Mouse (Mus musculus): ENCODE results near the gene Pcsk5. TPM values are rescaled to one million over a fixed set of nuclear protein-coding genes. Genes with fewer than 3 reads are reported as not detected.

Gene Pcsk5
- polyA plus RNA-seq, 1 experiment from 2014 or later = 7.9 TPM

GRCm38 (mm10) chr19:17555159-17555558 lies 282.3 kb downstream of the Pcsk5 start:
- DNase-seq (no peak), ATAC-seq (ENCODE audit: low FRiP score, low TSS enrichment) (no peak)
- H3K27me3 ChIP-seq (ENCODE audit: control insufficient read depth, insufficient read depth, low read length) = no peaks in the 10 kb centered on the region
- H3K27ac ChIP-seq (replicated peaks; ENCODE audit: low read depth, low read length) = no peak overlapping the region
- H3K4me2 ChIP-seq (ENCODE audit: low read length) = no peak overlapping the region
- no peaks in the 10 kb centered on the region for H3K9me3 ChIP-seq (ENCODE audit: control insufficient read depth, low read length)
- H3K4me1 ChIP-seq (ENCODE audit: control insufficient read depth, insufficient read depth, low read length) = no peaks in the 10 kb centered on the region
- H3K36me3 ChIP-seq (ENCODE audit: control insufficient read depth, insufficient read depth, low read length) = no peaks in the 10 kb centered on the region
- no peak overlapping the region for H3K9ac ChIP-seq (replicated peaks; ENCODE audit: low read length)
- no peak overlapping the region for H3K4me3 ChIP-seq (replicated peaks; ENCODE audit: low read depth, low read length)
- 96% methylated on average over 7 of the region's 7 CpGs for WGBS

GRCm38 (mm10) chr19:17554571-17554970 lies 282.9 kb downstream of the Pcsk5 start:
- ATAC-seq (ENCODE audit: low FRiP score, low TSS enrichment) (no peak), DNase-seq (no peak)
- no peak overlapping the region for H3K27ac ChIP-seq (replicated peaks; ENCODE audit: low read depth, low read length)
- no peak overlapping the region for H3K9ac ChIP-seq (replicated peaks; ENCODE audit: low read length)
- no peak overlapping the region for H3K4me3 ChIP-seq (replicated peaks; ENCODE audit: low read depth, low read length)
- WGBS = 96% methylated on average over 2 of the region's 2 CpGs
- no peaks in the 10 kb centered on the region for H3K4me1 ChIP-seq (ENCODE audit: control insufficient read depth, insufficient read depth, low read length)
- H3K36me3 ChIP-seq (ENCODE audit: control insufficient read depth, insufficient read depth, low read length) = no peaks in the 10 kb centered on the region
- no peak overlapping the region for H3K4me2 ChIP-seq (ENCODE audit: low read length)
- H3K9me3 ChIP-seq (ENCODE audit: control insufficient read depth, low read length) = no peaks in the 10 kb centered on the region
- no peaks in the 10 kb centered on the region for H3K27me3 ChIP-seq (ENCODE audit: control insufficient read depth, insufficient read depth, low read length)

DNA sequence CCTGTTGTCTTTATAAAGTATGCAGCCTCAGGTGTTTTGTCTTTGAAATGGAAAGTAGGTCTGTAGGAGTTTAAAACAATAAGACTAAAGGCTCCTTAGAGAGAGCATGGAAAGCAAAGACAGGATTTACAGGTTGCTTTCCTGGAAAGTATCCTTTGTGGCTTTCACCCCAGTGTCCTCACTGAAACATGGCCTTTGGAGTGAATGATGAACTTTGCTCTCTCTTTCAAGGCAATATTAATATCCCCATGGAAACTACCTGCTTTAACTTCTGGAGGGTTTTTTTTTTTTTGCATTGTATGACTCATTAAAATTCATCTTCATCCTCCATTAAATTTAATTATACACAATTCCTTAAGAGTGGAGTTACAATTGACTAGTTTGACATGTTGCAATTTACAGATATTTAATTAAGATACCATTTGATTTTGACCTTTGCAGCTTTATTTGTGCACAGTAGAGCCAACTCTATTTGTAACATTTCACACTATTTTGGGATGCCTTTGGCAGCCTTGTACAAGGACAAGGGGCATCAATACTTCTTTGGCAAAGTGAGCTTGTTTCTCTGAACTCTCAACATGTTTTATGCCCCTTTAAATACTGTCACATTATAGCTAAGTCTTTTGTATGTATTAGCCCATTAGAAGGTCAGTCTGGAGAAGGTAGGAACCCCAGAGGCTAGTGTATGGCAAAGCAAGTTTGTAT lies 283.9 kb downstream of the Pcsk5 start:
- Histone ChIP-seq H3K36me3 (ENCODE audit: control insufficient read depth, insufficient read depth, low read length) (no peaks in the 10 kb centered on the region), H3K4me3 (replicated peaks; ENCODE audit: low read depth, low read length) (no peak overlapping the region), H3K9ac (replicated peaks; ENCODE audit: low read length) (no peak overlapping the region), H3K4me2 (ENCODE audit: low read length) (no peak overlapping the region), H3K27me3 (ENCODE audit: control insufficient read depth, insufficient read depth, low read length) (no peaks in the 10 kb centered on the region), H3K27ac (replicated peaks; ENCODE audit: low read depth, low read length) (no peak overlapping the region), H3K9me3 (ENCODE audit: control insufficient read depth, low read length) (no peaks in the 10 kb centered on the region), H3K4me1 (ENCODE audit: control insufficient read depth, insufficient read depth, low read length) (no peaks in the 10 kb centered on the region)
- no peak for ATAC-seq (ENCODE audit: low FRiP score, low TSS enrichment)
- no peak for DNase-seq

DNA sequence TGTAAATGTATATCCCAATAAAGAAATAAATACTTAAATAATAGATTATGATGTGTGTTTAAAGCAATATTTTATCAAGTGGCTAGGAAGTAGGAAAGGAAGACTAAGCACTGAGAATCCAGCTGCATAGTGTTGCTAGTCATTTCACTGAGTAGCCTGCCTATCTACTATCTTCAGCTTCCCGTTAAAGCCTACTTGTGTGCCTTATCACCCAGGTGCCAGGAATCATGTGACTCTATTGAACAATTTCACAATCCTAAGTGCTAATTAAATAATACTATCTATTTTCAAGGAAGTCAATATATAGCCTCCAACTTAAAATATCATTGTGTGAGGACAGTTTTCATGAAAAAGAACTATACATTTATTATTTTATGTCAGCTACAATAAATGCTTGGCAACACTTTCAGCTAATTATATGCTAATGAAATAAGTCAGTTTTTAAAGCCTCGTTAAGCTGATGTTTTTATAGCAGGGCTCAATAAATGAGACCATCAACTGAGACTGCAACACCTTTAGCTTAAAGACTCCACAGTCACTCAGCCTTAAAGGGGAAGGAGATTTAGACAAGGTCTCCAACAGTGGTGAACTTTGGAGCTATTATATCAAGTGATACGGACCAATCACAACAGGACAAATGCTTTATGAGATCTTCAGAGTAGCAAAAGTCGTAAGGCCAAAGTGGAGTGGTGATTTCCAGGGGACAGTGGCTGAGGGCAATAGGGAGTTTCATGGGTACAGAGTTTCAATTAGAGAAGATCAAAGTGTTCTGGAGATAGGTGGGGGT lies 308.5 kb downstream of the Pcsk5 start:
- H3K4me2 ChIP-seq (ENCODE audit: low read length) = no peak overlapping the region
- H3K9me3 ChIP-seq (ENCODE audit: control insufficient read depth, low read length) = no peaks in the 10 kb centered on the region
- no peaks in the 10 kb centered on the region for H3K27me3 ChIP-seq (ENCODE audit: control insufficient read depth, insufficient read depth, low read length)
- H3K9ac ChIP-seq (replicated peaks; ENCODE audit: low read length) = no peak overlapping the region
- no peak for ATAC-seq (ENCODE audit: low FRiP score, low TSS enrichment)
- H3K36me3 ChIP-seq (ENCODE audit: control insufficient read depth, insufficient read depth, low read length) = no peaks in the 10 kb centered on the region
- no peak for DNase-seq
- H3K27ac ChIP-seq (replicated peaks; ENCODE audit: low read depth, low read length) = no peak overlapping the region
- 81% methylated on average over 4 of the region's 4 CpGs for WGBS
- no peaks in the 10 kb centered on the region for H3K4me1 ChIP-seq (ENCODE audit: control insufficient read depth, insufficient read depth, low read length)
- H3K4me3 ChIP-seq (replicated peaks; ENCODE audit: low read depth, low read length) = no peak overlapping the region

GRCm38 (mm10) chr19:17525558-17525957 lies 311.9 kb downstream of the Pcsk5 start:
- H3K27ac ChIP-seq (replicated peaks; ENCODE audit: low read depth, low read length) = no peak overlapping the region
- H3K27me3 ChIP-seq (ENCODE audit: control insufficient read depth, insufficient read depth, low read length) = no peaks in the 10 kb centered on the region
- no peak for ATAC-seq (ENCODE audit: low FRiP score, low TSS enrichment)
- no peak for DNase-seq
- H3K9me3 ChIP-seq (ENCODE audit: control insufficient read depth, low read length) = no peaks in the 10 kb centered on the region
- 77% methylated on average over 1 of the region's 1 CpGs for WGBS
- H3K4me1 ChIP-seq (ENCODE audit: control insufficient read depth, insufficient read depth, low read length) = no peaks in the 10 kb centered on the region
- no peak overlapping the region for H3K4me2 ChIP-seq (ENCODE audit: low read length)
- H3K9ac ChIP-seq (replicated peaks; ENCODE audit: low read length) = no peak overlapping the region
- no peak overlapping the region for H3K4me3 ChIP-seq (replicated peaks; ENCODE audit: low read depth, low read length)
- no peaks in the 10 kb centered on the region for H3K36me3 ChIP-seq (ENCODE audit: control insufficient read depth, insufficient read depth, low read length)

- H3K27me3 ChIP-seq (ENCODE audit: control insufficient read depth, insufficient read depth, low read length) = no peaks in the 10 kb centered on the region
- H3K4me1 ChIP-seq (ENCODE audit: control insufficient read depth, insufficient read depth, low read length) = no peaks in the 10 kb centered on the region
- no peak overlapping the region for H3K4me3 ChIP-seq (replicated peaks; ENCODE audit: low read depth, low read length)
- 63% methylated on average over 3 of the region's 3 CpGs for WGBS
- no peak overlapping the region for H3K27ac ChIP-seq (replicated peaks; ENCODE audit: low read depth, low read length)
- no peak overlapping the region for H3K9ac ChIP-seq (replicated peaks; ENCODE audit: low read length)
- ATAC-seq (ENCODE audit: low FRiP score, low TSS enrichment) = no peak
- no peaks in the 10 kb centered on the region for H3K9me3 ChIP-seq (ENCODE audit: control insufficient read depth, low read length)
- DNase-seq = no peak
- no peak overlapping the region for H3K4me2 ChIP-seq (ENCODE audit: low read length)
- H3K36me3 ChIP-seq (ENCODE audit: control insufficient read depth, insufficient read depth, low read length) = no peaks in the 10 kb centered on the region
Observed at GRCm38 (mm10) chr19:17514456-17514855, 323.0 kb downstream of the Pcsk5 start.

- H3K27ac ChIP-seq (replicated peaks; ENCODE audit: low read depth, low read length) = no peak overlapping the region
- no peaks in the 10 kb centered on the region for H3K27me3 ChIP-seq (ENCODE audit: control insufficient read depth, insufficient read depth, low read length)
- no peak overlapping the region for H3K4me3 ChIP-seq (replicated peaks; ENCODE audit: low read depth, low read length)
- no peak overlapping the region for H3K4me2 ChIP-seq (ENCODE audit: low read length)
- no peaks in the 10 kb centered on the region for H3K4me1 ChIP-seq (ENCODE audit: control insufficient read depth, insufficient read depth, low read length)
- no peak for DNase-seq
- H3K36me3 ChIP-seq (ENCODE audit: control insufficient read depth, insufficient read depth, low read length) = no peaks in the 10 kb centered on the region
- H3K9ac ChIP-seq (replicated peaks; ENCODE audit: low read length) = no peak overlapping the region
- no peak for ATAC-seq (ENCODE audit: low FRiP score, low TSS enrichment)
- no peaks in the 10 kb centered on the region for H3K9me3 ChIP-seq (ENCODE audit: control insufficient read depth, low read length)
- WGBS = 91% methylated on average over 5 of the region's 5 CpGs
Observed at GRCm38 (mm10) chr19:17511283-17511682, 326.1 kb downstream of the Pcsk5 start.

- Histone ChIP-seq H3K4me1 (ENCODE audit: control insufficient read depth, insufficient read depth, low read length) (no peaks in the 10 kb centered on the region), H3K27ac (replicated peaks; ENCODE audit: low read depth, low read length) (no peak overlapping the region), H3K4me2 (ENCODE audit: low read length) (no peak overlapping the region), H3K4me3 (replicated peaks; ENCODE audit: low read depth, low read length) (no peak overlapping the region), H3K9me3 (ENCODE audit: control insufficient read depth, low read length) (no peaks in the 10 kb centered on the region), H3K36me3 (ENCODE audit: control insufficient read depth, insufficient read depth, low read length) (no peaks in the 10 kb centered on the region), H3K27me3 (ENCODE audit: control insufficient read depth, insufficient read depth, low read length) (no peaks in the 10 kb centered on the region), H3K9ac (replicated peaks; ENCODE audit: low read length) (no peak overlapping the region)
- ATAC-seq (ENCODE audit: low FRiP score, low TSS enrichment) (no peak), DNase-seq (no peak)
- 75% methylated on average over 6 of the region's 6 CpGs for WGBS
Observed at GRCm38 (mm10) chr19:17504212-17504611, 333.2 kb downstream of the Pcsk5 start.
